Mouse (Mus musculus) right cerebral cortex, postnatal 14 days (tissue): ENCODE results near the gene Tox2.

Experiments used
- DNase-seq: peaks from one replicate; pipeline ENCODE4 v3.0.0; 2022

The Tox2 gene

DNA sequence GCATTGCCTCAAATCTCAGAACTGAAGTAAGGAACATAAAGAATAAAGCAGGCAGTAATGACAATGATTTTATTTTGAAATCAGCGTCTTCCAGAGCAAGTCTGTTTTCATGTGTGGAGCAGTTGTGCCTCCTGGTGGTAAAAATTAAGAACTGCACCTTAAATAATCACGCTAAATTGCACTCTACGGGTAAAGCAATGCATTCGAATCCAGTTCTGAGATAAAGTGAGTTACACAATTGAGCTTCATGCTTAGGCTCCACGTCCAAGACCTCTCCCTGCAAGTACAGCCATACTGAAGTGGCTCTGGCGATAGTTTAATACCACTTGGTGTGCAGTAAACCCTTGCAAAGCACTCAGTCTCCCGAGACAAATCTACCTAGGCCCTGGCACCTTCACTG lies 127.8 kb downstream of the Tox2 start:
- DNase-seq: no peak

GRCm38 (mm10) chr2:163331423-163331822 lies 128.5 kb downstream of the Tox2 start:
- DNase-seq: no peak

- DNase-seq: no peak
Measured at GRCm38 (mm10) chr2:163332368-163333055, 129.6 kb downstream of the Tox2 start.

DNA sequence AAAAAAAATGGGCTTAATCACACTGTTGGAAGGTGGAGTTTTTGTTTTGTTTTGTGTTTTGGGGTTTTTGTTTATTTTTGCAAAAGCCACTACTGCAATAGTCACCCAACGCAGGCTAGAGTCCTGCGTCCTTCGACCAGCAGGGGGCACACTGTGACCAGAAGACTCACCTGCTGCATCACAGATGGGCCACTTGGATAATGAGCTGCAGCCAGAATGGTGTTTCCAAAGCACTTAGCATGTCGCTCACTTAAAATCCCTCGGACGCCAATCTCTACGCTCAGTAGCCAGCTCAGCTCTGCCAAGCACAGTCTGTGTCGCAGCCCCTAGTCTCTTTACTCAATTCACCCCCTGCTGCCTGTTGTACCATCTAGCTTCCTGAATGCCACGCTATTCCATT lies 137.3 kb downstream of the Tox2 start:
- peak; percentile 70 for DNase-seq

DNA sequence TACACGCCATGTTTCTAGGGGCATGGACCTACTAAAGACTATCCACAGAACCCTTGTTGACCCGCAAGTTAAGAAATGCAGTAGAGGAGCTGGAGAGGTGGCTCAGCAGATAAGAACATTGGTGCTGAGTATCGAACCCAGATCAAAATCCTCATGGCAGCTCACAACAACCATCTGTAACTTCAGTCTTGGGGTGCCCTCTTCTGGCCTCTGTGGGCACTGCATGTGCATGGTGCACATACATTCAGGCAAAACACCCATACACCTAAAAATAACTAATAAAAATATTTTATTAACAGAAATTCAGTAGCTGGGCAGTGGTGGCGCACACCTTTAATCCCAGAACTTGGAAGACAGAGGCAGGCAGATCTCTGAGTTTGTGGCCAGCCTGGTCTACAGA lies 140.7 kb downstream of the Tox2 start:
- no peak for DNase-seq

DNA sequence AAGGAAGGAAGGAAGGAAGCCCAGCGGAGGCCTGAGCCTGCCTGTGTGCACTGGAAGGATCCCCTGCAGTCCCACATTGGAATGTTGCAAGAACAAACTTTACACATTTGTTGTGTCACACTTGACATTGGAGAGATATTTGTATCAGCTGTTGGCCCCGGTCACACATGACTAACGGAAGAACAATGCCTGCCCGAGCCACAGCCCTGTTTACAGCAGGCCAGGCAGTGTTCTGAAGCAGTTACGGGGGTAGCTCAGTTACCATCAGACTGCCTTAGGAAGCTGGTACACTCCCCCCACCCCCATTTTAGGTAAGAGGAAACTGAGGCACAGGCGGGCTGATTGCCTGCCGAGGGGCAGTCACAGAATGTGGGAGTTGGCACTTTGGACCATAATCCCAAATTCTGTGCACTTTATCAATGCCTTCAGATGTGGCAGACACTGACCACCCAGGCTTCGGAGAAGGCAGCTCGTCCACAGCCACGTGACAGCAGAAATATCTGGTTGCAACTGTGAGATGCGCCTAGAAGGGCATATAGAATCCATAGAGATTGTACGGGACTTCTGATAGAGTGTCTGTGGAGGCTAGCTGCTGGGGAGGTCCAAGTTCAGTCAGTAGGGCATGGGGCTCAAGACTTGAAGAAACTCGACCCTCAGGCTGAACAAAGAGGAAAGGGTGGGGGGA lies 142.2 kb downstream of the Tox2 start:
- DNase-seq: no peak

DNA sequence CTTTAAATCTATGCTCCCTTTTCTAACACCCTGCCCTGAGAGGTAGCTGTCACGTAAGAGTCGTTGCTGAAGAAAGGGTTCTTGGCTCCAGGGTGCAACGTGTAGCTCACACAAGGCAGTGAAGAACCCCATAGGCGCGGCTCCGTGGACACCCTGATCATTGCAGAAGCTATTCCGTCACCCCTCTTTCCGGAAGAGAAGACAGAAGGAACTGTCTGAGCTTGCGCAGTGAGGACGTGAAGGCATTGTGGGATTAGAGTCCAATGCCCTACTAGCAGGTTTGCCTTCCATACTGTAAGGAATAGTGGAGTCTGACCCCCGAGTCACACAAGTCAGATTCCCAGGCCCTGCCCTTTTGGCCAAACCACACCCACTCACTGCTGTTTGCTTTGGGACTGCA lies 143.6 kb downstream of the Tox2 start:
- DNase-seq: no peak

DNA sequence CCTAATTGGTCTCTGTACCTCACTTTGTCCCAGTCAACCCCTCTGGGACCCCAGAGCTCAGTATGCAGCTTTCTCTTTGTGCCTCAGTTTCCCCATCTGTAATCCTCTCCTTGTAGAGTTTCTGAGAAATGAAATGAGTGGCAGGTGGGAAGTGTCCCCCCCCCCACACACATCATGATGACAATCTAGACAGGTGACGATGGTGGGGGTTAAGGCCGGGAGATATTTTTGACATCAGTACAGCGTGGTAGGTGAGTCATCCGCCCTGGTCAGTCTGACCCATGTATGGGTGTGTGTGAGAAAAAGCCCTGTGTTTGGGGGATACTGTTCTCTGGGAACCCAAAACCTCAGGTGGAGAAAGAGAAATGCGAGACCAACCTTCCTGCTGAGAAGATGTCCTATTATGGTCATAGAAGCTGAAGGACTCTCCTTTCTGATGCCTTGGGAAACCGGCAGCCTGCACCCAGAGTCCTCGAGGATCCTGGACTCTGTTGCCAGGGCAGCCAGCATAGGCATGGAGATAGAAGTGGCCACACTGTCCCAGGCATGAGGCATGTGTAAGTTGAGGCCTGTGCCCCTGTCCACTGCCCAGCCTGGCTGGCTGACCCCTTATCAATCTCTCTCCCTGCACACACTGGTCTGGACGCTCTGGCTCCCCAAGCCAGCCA lies 144.7 kb downstream of the Tox2 start:
- no peak for DNase-seq

- DNase-seq: no peak
Measured at GRCm38 (mm10) chr2:163348677-163349076, 145.8 kb downstream of the Tox2 start.

- DNase-seq: no peak
Measured at GRCm38 (mm10) chr2:163349411-163349810, 146.5 kb downstream of the Tox2 start.

DNA sequence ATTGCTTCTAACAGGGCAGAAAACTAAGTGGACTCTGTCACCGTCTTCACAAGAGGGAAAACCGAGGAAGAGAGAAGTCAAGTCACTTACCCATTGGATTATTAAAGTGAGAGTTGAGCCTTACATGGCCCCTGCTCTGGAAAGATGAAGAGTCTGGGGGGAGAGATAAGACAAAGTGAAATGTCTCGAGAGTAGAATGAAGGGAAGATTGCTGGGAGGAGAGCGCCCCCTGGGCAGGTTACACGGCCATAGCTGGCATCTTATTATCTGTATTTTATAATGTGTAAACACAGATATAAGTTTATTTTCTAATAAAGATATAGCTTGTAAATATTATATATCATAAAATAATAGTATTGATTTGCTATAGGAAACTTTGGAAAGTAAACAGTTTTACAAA lies 147.5 kb downstream of the Tox2 start:
- no peak for DNase-seq

DNA sequence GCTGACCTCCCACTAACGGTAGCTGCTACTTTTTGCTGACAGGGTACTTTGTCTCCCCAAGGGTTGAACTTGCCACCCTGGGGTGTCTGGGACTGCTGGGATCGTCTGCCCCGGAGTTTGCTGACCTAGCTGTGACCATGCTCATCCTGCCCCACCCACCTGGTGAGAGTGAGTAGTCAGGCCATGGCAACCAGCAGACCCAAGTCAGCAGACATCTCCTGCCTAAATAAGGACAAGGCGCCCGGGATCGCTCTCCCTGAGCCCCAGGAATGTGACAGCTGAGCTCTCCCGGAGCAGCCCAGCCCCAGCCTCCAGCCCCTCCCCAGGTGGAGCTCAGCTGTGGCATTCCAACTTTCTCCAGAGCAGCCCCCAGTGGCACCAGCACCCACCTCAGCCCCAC lies 150.8 kb downstream of the Tox2 start:
- DNase-seq: no peak

DNA sequence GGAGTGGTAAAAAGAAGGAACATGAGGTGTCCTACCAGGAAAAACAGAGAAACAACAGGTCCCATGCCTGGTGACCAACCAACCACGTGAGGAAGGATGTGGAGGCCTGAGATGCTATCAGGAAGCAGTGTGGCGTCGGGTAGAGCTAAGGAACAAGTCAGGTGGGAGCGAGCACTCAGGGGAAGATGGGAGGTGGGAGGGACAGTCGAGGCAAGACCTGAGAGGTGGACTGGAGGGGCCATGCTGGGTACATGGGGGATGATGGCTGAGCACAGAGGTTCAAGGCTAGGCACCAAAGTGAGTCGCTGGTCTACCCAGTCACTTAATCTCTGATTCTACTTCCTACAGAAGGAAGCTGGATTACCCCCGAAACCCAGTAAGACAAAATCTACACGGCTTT lies 152.7 kb downstream of the Tox2 start:
- no peak for DNase-seq

GRCm38 (mm10) chr2:163356113-163356840 lies 153.4 kb downstream of the Tox2 start:
- no peak for DNase-seq

DNA sequence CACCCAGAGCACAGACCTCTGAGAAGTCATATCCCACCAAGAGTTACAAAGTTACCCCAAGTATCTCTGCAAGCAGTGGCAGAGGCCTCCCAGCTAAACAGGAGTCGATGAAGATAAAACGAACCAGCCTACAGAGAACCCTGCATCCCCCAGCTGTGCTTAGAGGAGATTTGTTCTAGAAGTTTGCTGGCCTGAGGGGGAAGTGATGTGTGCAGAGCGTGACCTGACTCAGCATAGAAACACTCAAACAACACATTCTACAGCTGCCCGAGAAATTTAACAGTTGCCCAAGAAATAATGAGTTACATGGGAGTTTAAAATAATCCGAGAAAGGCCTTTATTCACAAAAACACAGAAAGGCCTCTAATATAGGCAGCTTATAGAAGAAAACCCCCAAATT lies 155.7 kb downstream of the Tox2 start:
- DNase-seq: no peak

GRCm38 (mm10) chr2:163359253-163359652 lies 156.3 kb downstream of the Tox2 start:
- no peak for DNase-seq

DNA sequence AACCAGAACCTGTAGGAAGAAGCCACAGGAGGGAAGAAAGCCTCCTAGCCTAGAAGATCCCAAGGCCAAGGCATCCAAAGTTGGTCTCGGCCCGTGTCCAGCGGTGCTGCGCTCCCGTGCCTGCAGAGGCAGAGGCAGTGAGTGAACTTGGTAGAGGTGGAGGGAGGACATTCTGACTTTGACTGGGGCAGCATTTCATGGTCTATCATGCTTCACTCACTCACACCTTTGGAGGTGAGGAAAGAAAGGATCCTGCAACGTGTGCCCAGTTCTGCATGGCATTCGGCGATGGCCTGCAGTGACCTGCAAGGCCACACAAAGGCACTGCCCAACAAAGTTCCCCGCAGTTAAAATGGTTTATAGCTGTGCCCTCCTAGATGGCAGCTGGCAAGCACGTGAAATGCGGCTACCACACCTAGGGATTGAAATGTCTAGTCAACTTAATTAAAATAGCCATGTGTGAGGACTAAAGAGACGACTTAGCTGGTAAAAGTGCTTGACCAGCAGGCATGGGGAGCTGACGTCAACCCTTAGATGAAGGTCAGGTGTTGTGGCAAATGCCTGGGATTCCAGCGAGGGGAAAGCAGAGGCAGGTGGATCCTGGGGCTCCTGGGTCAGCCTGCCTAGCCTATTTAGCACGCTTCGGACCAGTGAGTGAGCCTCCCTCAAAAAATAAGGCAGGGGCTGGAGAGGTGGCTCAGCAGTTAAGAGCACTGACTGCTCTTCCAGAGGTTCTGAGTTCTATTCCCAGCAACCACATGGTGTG lies 158.1 kb downstream of the Tox2 start:
- no peak for DNase-seq

- no peak for DNase-seq
Measured at GRCm38 (mm10) chr2:163362940-163363921, 160.3 kb downstream of the Tox2 start.

DNA sequence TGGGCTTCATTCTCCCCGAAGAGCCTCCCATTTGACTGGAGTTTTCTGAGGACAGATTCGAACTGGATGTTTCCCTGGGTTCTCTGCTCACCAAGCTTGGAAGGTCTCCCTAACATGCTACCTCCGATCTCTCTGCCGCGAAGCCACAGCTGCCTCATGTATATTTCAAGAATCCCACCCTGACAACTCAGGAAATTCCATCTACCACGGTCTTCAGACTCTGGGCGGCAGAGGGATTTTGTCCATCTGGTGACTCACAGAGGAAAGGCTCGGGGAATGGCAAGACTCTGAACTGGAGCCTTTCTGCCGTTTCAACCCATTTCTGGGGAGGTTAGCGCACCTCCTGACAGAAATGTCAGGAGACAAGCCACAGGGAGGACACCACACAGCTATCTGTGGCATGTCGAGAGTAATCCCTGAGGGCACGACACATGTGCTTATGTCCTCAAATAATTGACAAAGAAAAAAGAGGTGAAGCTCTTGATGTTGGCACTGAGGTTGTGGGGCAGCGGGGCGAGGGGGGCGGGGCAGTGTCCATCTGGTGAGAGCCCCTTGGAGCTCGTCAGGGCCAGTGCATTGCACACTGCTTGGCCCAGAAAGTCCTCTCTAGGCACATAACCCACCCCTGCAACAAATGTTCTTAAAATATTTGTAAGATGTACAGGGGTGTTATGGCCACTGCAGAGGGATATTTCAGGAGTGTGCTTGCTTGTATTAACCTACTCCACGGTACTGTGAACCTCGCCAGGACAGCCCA lies 162.0 kb downstream of the Tox2 start:
- DNase-seq: no peak

- no peak for DNase-seq
Measured at GRCm38 (mm10) chr2:163370175-163370574, 167.2 kb downstream of the Tox2 start.

DNA sequence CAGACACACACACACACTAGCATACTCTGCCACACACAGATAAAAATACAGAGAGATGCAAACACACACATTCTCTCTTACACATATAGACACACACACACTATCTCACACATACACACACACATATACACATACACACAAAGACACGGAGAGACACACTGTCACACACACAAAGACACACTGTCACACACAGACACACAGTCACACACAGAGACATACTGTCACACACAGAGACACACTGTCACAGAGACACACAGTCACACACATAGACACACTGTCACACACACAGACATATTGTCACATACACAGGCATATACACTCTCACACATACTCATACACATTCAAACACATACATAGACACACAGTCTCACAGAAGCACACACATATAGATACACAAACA lies 169.7 kb downstream of the Tox2 start:
- DNase-seq: no peak
